Mouse (Mus musculus) neural tube, embryonic 11.5 days (tissue): Measurements from ENCODE around the gene Gm20388. TPM values are rescaled to one million over a fixed set of nuclear protein-coding genes. Genes with fewer than 3 reads are reported as not detected.

Experiments
- ATAC-seq: fragments of 200-750 bp; cut with Nextera tagmentation; 2 replicates; pipeline ENCODE4 v1.8.0; 2017; ENCODE audit warnings: moderate number of reproducible peaks, mild to moderate bottlenecking, moderate TSS enrichment, moderate library complexity; ENCODE audit not compliant: insufficient read depth, low FRiP score, low TSS enrichment
- DNase-seq: peaks from one replicate; pipeline ENCODE4 v3.0.0-alpha.2; 2015; ENCODE audit warnings: low spot score
- H3K27ac ChIP-seq: fragments of 300-500 bp; sonication (generic); 2 replicates; pipeline ENCODE4 v1.5.1; 2014; ENCODE audit warnings: low read depth, mild to moderate bottlenecking, low read length
- H3K27me3 ChIP-seq: fragments of 300-500 bp; sonication (generic); 2 replicates; pipeline ENCODE4 v1.6.1; 2014; ENCODE audit warnings: mild to moderate bottlenecking, low read length, mixed read lengths; ENCODE audit not compliant: control insufficient read depth, insufficient read depth
- H3K36me3 ChIP-seq: fragments of 300-500 bp; sonication (generic); 2 replicates; pipeline ENCODE4 v1.6.1; 2014; ENCODE audit warnings: mild to moderate bottlenecking, low read length, moderate library complexity, mixed read lengths; ENCODE audit not compliant: control insufficient read depth, insufficient read depth
- H3K4me1 ChIP-seq: fragments of 300-500 bp; sonication (generic); 2 replicates; pipeline ENCODE4 v1.6.1; 2014; ENCODE audit warnings: low read length, mixed read lengths; ENCODE audit not compliant: control insufficient read depth, insufficient read depth
- H3K4me2 ChIP-seq: fragments of 300-500 bp; sonication (generic); 2 replicates; pipeline ENCODE4 v1.6.1; 2014; ENCODE audit warnings: low read depth, mild to moderate bottlenecking, moderate library complexity
- H3K4me3 ChIP-seq: fragments of 300-500 bp; sonication (generic); 2 replicates; pipeline ENCODE4 v1.5.1; 2014; ENCODE audit warnings: low read depth, low read length
- H3K9ac ChIP-seq: fragments of 300-500 bp; sonication (generic); 2 replicates; pipeline ENCODE4 v1.6.1; 2014; ENCODE audit warnings: mild to moderate bottlenecking, low read length
- H3K9me3 ChIP-seq: fragments of 300-500 bp; sonication (generic); 2 replicates; pipeline ENCODE4 v1.6.1; 2016; ENCODE audit warnings: low read length; ENCODE audit not compliant: control insufficient read depth
- WGBS: fragments of 180-500 bp; shearing (Covaris S2); extraction: QIAGEN DNeasy Blood & Tissue Kit; methylation state at CpG from one replicate; pipeline ENCODE4 v1.1.7; 2014; 5-methylcytosine and 5-hydroxymethylcytosine counted together
- polyA plus RNA-seq: library from polyadenylated mRNA; unstranded; fragments of >200 nt; fragmentation: Nextera tagmentation; extraction: Ambion mirVana; gene quantifications from 2 replicates; pipeline ENCODE4 v1.2.1, GENCODE M21; 2014

Gm20388 gene
- polyA plus RNA-seq, 1 experiment from 2014 or later: not detected

DNA sequence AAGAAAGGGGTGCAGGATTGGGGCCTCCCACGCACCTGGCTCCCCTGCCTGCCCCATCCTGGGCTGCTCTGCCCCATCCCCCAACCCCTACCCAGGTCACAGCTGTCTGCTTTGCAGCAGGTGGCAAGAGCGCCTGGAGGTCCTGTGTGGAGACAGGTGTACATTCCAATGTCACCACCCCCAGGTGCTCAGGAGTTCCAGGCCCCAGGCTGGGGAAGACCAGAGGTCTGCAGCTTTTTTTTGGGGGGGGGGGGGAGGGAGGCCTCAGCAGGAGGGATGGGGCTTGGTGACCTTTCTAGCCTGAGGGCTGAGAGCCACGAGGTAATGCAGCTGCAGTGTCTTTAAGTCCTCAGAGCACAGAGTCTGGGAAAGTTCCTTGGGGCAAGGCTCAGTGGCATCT lies 617.7 kb downstream of the Gm20388 start:
- no peak for DNase-seq
- H3K27ac ChIP-seq: no peak overlapping the region
- no peak overlapping the region for H3K9ac ChIP-seq
- H3K4me1 ChIP-seq: peaks cover 77% of the 10 kb centered on the region
- no peak overlapping the region for H3K4me3 ChIP-seq
- ATAC-seq: no peak
- no peak overlapping the region for H3K4me2 ChIP-seq
- H3K27me3 ChIP-seq: no peaks in the 10 kb centered on the region
- WGBS: 3% methylated on average over 2 of the region's 3 CpGs
- no peaks in the 10 kb centered on the region for H3K9me3 ChIP-seq
- no peaks in the 10 kb centered on the region; the same call in 1 of the 2 replicates for H3K36me3 ChIP-seq

DNA sequence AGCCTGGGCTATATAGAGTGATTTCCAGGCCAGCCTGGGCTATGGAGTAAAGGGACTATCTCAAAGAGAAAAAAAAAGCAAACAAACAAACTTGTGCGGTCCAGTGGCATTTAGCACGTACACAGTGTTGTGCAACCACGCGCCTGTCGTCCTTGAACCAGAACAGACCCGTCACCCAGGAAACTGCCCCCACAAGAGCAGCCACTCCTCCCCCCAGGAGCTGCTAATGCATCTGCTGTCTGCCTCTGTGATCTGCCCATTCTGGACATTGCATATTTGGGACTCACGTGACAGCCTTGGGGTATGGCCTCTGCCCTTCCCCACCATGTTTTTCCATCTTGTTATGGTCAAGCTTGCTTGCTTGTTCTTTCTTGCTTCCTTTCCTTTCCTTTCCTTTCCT lies 618.6 kb downstream of the Gm20388 start:
- no peaks in the 10 kb centered on the region; the same call in 1 of the 2 replicates for H3K36me3 ChIP-seq
- ATAC-seq (no peak), DNase-seq (no peak)
- WGBS: 43% methylated on average over 7 of the region's 7 CpGs
- no peaks in the 10 kb centered on the region for H3K27me3 ChIP-seq
- H3K4me1 ChIP-seq: peaks cover 78% of the 10 kb centered on the region
- no peak overlapping the region for H3K4me2 ChIP-seq
- no peak overlapping the region for H3K4me3 ChIP-seq
- H3K9me3 ChIP-seq: no peaks in the 10 kb centered on the region
- no peak overlapping the region for H3K9ac ChIP-seq
- no peak overlapping the region for H3K27ac ChIP-seq

DNA sequence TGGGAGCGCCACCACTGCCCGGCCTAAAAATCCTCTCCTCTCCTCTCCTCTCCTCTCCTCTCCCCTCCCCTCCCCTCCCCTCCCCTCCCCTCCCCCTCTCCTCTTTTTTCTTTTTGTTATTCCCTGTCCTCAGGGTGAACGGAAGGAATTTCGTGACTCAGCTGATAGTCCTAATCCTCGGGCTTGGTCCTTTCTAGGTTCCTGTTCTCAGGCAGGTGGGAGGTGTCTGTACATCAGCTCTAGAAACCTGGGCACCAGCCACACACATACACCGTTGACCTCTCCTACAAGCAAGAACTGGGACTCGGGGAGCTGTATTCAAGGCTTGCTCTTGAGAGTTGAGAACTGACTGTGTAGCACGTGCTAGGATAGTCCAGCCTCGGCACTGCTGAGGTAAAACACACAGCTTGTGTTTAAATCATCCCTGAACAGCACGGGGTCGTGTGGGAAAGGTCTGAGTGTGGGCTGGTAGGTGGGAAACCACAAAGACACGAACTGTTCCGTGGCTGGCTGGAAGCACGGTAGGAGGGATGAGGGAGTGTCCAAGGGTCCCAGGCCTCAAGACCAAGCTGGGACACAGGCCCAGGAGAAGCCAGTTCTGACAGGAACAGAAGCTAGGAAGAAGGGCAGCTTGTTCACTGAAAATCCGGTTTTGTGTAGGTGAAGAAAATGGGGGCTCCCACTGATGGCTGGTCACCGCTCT lies 620.5 kb downstream of the Gm20388 start:
- Histone ChIP-seq H3K27ac (peak overlapping the region; percentile 98), H3K9ac (0 out of 2 replicates have a peak overlapping the region, but pooled peaks have one; percentile 11), H3K4me2 (no peak overlapping the region; the same call in 1 of the 2 replicates), H3K4me3 (no peak overlapping the region), H3K27me3 (no peaks in the 10 kb centered on the region), H3K9me3 (no peaks in the 10 kb centered on the region), H3K36me3 (no peaks in the 10 kb centered on the region; the same call in 1 of the 2 replicates), H3K4me1 (peaks cover 80% of the 10 kb centered on the region)
- 52% methylated on average over 15 of the region's 16 CpGs for WGBS
- DNase-seq (no peak), ATAC-seq (no peak)

DNA sequence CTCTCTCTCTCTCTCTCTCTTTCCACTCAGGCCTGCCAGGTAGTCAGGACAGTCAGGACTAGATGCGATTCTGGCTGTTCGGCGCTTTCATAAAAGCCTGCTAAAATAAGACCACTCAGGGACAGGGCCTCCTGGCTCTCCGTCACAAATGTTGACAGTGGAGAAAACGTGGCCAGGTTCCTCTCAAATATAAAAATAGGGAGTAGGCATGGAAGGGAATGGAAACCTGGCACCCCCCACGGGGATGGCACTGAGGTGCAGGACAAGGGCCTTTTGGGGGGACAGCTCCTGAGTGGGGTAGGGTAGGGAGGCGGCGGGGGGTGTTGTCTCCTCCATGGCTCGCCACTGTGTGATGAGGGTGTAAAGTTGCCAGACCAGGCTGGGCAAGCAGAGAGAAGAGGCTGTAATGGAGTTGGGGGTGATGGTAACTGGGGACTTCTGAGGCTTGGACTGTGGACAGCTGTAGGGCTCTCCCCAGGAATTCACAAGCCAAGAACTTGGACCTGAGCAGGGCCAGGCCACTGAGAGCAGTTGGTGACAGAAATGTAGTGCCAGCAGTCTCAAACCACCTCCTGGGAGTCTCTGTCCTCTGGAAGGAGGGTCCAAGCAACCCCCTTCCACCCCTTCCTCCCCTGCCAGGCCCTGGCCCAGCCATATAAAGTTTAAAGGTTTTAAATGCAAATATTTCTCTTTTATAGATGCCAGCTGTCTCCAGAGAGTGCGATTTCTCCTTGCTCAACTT lies 621.3 kb downstream of the Gm20388 start:
- ATAC-seq (no peak; the same call in 1 of the 2 replicates), DNase-seq (no peak)
- H3K4me2 ChIP-seq: peak overlapping the region; percentile 29
- H3K9me3 ChIP-seq: no peaks in the 10 kb centered on the region
- H3K9ac ChIP-seq: peak overlapping the region; percentile 42
- no peaks in the 10 kb centered on the region; the same call in 1 of the 2 replicates for H3K36me3 ChIP-seq
- peaks cover 78% of the 10 kb centered on the region for H3K4me1 ChIP-seq
- no peak overlapping the region for H3K4me3 ChIP-seq
- peak overlapping the region; percentile 98 for H3K27ac ChIP-seq
- 47% methylated on average over 10 of the region's 10 CpGs for WGBS
- H3K27me3 ChIP-seq: no peaks in the 10 kb centered on the region

DNA sequence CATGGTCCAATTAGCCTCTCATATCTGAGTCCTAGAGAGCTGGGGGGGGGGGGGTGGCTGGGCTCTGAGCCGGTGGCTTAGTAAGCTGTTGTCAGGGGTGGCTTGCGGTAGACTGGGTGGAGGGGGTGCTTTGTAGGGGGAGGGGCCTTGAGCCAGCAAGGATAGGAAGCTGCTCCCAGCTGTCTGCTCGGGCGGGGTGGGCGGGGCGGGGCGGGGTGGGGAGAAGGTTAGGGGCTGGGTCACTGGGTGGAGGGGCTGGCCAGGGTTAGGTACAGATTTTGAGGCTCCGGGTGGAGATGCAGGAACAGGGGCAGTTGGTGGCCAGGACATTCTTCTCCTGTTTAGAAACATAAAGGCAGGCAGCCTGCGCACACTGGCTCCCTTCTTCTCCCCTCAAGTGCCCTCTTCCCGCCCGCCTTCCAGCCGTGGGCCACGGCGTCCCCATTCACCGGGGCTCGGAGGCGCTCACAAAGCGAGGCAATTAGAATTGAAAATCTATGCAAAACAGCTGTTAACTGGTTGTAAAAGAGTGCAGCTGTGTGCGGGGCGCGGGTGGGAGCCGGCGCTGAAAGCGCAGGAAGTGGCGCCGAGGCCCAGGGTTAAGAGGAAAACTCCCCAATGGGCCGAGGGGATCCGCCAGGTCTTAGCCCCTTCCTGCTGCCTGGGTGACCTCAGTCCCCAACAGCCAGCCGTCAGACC lies 622.0 kb downstream of the Gm20388 start:
- DNase-seq: peak; percentile 80
- WGBS: under 1% methylated on average over 29 of the region's 29 CpGs
- Histone ChIP-seq H3K4me3 (0 out of 2 replicates have a peak overlapping the region, but pooled peaks have one; percentile 10), H3K27ac (peak overlapping the region; percentile 98), H3K27me3 (no peaks in the 10 kb centered on the region), H3K4me1 (peaks cover 71% of the 10 kb centered on the region), H3K9me3 (no peaks in the 10 kb centered on the region), H3K36me3 (no peaks in the 10 kb centered on the region; the same call in 1 of the 2 replicates), H3K9ac (peak overlapping the region; percentile 45), H3K4me2 (peak overlapping the region; percentile 43)
- ATAC-seq: peak; percentile 43

DNA sequence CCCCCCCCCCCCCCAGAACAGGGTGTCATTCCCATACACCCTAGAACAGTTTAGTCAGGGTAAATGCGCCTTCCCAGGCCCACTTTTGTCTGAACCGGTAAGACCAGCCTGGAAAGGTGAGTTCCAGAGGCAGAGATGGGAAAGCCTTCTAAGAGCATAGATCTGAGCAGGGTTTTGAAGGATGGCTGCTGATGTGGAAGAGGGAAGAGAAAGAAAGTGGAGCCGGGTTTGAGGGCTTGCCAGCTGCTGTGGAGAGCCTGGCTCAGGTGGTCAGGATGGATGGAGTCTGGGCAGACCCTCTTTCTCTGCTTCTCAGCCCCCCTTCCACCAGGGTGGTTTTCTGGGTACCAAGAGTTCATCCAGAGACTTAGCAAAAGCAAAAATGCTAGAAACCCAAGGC lies 622.7 kb downstream of the Gm20388 start:
- Histone ChIP-seq H3K9ac (peak overlapping the region; percentile 45), H3K4me2 (peak overlapping the region; percentile 43), H3K27me3 (no peaks in the 10 kb centered on the region), H3K4me3 (0 out of 2 replicates have a peak overlapping the region, but pooled peaks have one; percentile 10), H3K27ac (peak overlapping the region; percentile 98), H3K36me3 (no peaks in the 10 kb centered on the region; the same call in 1 of the 2 replicates), H3K4me1 (peaks cover 70% of the 10 kb centered on the region), H3K9me3 (no peaks in the 10 kb centered on the region)
- WGBS: 19% methylated on average over 3 of the region's 3 CpGs
- ATAC-seq (no peak), DNase-seq (no peak)

DNA sequence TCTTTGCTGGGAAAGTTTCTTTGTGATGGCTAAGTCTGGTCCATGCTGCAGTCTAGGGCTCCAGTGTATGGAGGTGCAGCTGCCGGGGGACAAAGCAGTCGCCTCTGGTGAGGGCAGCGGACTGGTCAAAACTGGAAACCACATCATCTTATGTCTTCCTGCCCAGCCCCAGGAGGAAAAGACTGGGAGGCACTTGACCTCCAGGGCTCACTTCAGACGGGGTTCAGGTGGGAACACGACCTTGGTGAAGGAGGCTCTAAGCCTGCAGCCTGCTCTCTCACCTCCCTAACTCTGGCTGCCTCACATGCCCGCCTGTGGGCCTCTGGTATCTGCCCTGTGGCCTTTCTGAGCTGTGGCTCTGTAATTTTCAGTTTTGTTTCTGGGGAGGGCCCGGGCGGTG lies 623.4 kb downstream of the Gm20388 start:
- Histone ChIP-seq H3K27me3 (no peaks in the 10 kb centered on the region), H3K36me3 (no peaks in the 10 kb centered on the region; the same call in 1 of the 2 replicates), H3K9me3 (no peaks in the 10 kb centered on the region), H3K9ac (peak overlapping the region; percentile 44), H3K27ac (peak overlapping the region; percentile 98), H3K4me1 (peaks cover 71% of the 10 kb centered on the region), H3K4me3 (no peak overlapping the region), H3K4me2 (peak overlapping the region; percentile 97; the same call in 1 of the 2 replicates)
- no peak for ATAC-seq
- no peak for DNase-seq
- 33% methylated on average over 7 of the region's 8 CpGs for WGBS

DNA sequence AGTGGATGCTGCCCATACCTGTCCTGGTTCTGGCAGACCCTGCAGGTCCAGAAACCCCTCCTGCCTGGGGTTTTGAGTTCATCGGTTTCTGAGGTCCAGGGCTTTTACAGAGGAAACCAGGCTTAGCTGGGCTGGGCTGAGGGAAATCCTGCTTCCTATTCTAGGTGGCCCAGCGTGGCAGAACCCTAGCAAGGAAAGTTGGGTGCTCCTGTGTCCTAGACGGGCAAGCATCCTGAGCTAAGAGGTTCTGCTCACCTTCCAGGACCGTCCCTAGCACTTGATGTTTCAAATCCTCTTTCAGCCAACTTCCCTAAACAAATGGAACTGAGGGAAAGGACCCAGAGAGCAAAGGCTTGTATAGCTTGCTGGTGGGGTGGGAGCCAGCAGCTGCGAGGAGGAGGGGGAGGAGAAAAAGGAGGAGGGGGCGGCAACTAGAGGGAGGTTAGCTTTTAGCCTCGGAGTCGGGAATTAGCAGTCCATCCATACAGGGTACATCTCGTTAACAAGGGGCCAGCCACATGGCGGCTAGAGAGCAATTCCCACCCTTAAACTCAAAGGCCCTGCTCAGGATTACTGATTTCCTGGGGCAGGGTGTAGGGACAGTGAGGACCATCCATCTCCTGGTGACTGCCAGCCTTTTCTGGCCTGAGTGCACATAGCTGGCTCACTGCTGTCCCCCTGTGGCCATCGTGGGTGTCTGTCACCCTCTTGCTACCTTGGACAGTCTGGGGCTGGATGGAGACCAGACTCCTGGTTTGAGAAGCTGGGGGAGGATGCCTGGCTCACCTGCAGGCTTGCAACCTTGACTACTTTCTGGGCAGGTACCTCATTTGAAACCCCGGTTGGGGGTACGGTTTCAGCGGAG lies 624.1 kb downstream of the Gm20388 start:
- peak; percentile 90 for DNase-seq
- Histone ChIP-seq H3K27me3 (no peaks in the 10 kb centered on the region), H3K9me3 (no peaks in the 10 kb centered on the region), H3K4me3 (no peak overlapping the region), H3K27ac (peak overlapping the region; percentile 98), H3K9ac (peak overlapping the region; percentile 44; the same call in 1 of the 2 replicates), H3K4me2 (peak overlapping the region; percentile 97), H3K4me1 (peaks cover 74% of the 10 kb centered on the region), H3K36me3 (no peaks in the 10 kb centered on the region; the same call in 1 of the 2 replicates)
- ATAC-seq: peak; percentile 56
- 6% methylated on average over 14 of the region's 14 CpGs for WGBS
